Mouse (Mus musculus): ENCODE measurements around the gene Pla2g6.

DNA sequence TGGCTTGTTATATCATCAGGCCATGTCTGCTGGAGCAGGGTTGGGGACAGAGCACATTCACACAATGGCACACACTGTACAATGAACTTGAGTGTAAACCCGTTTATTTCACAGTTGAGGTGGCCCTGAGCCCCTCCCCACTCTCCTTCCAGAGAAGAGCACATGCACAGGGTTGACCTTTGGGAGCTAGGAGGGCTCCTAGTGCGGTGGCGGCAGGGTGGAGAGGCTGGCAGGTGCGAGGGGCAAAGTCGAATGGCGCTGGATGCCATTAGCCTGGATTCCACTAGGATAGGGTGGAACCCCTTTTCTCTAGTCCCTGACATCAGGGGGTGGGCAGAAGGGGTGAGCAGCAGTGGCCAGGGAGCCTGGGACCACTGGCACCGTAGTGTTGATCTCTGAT is 42.0 kb downstream of the Pla2g6 start:
- TF ChIP-seq POLR2A (IDR thresholded peaks at IDR 0.05; ENCODE audit: extremely low read depth, insufficient read depth, low read length) = no peak
- no peak for TF ChIP-seq CTCF (IDR thresholded peaks at IDR 0.05; ENCODE audit: extremely low read depth, insufficient read depth, low read length)

Measured in cortical plate, adult 2 months (tissue).